ENCODE assay signal across 12 mouse cellular contexts in the genomic region with DNA sequence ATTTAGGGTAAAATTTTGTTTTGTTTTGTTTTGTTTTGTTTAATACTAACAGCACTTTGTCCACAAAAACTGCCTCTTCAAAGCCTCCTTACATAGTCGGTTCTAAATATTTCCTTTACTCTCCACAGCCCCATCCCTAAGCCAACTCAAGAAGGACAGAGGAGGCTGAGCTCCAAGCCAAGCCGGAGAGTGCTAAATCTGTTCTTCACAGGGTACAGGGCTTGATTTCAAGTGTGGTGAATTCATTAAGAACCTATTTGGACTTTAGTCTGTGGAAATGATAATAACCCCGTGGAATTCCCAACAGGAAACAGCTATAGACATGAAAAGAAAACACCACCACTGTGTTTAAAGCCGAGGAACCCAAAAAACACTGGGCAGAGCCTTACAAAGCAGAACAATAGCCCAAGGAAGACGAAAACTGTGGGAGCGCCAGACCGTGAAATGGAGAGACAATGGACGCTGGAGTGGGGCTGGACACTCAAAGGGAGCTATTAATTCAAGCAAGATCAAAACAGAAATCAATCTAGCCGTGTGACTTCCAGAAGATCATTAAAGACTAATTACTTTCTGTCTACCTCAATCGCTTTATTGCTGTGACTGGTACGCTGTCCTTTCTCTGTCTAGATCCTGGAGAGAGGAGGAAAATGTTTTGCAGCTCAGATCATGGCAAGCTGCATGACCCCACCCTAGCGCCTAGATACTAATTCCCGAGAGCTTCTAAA.
A peak's percentile ranks its signal among the peaks of the same experiment; 100 is the strongest.
DNase-seq lines count a peak whose midpoint lies in the region; ATAC-seq and TF ChIP-seq lines count a peak whose summit lies in the region.
"Had no signal": no experiment of that assay in that cellular context is flagged by ENCODE, and none has a peak within 500 bp of the region (broad histone marks: within the 10 kb centered on the region; RNA-seq: fewer than 3 reads in every experiment).

No protein-coding gene starts in this region.

- H3K9me3 ChIP-seq in kidney, postnatal 0 days (replicated peaks; ENCODE audit: low read length), result no peaks in the 10 kb centered on the region
- H3K9me3 ChIP-seq in embryonic facial prominence, embryonic 14.5 days (ENCODE audit: control insufficient read depth, low read length), result no peaks in the 10 kb centered on the region
- H3K9me3 ChIP-seq in hindbrain, embryonic 16.5 days (ENCODE audit: control insufficient read depth, low read length), result no peaks in the 10 kb centered on the region
- no peaks in the 10 kb centered on the region for H3K9me3 ChIP-seq in neural tube, embryonic 14.5 days (ENCODE audit: control insufficient read depth, low read length)
- H3K9me3 ChIP-seq: liver, embryonic 15.5 days; megakaryocyte, embryonic 14.5 days had no signal

- TF ChIP-seq CTCF in kidney, postnatal 0 days (IDR thresholded peaks at IDR 0.05; ENCODE audit: low read depth), result no peak

- DNase-seq in kidney, postnatal 0 days (ENCODE audit: low spot score), result peak; percentile 30
- no peak for DNase-seq in kidney, adult 18-20 months
- peak; percentile 32 for DNase-seq in embryonic facial prominence, embryonic 14.5 days (ENCODE audit: low spot score)
- DNase-seq in spleen, postnatal 36 days (ENCODE audit: low spot score in 2 of 2), result no peak
- DNase-seq in spleen, adult 18-20 months, result no peak
- DNase-seq in spleen, adult 12 weeks (ENCODE audit: low spot score), result no peak

- ATAC-seq in kidney, postnatal 0 days (replicated peaks; ENCODE audit: low FRiP score, low read depth), result no peak
- ATAC-seq in embryonic facial prominence, embryonic 14.5 days (ENCODE audit: low read depth), result peak; percentile 57; the same call in 1 of the 2 replicates
- peak; percentile 95 for ATAC-seq in hindbrain, embryonic 16.5 days
- peak; percentile 91 for ATAC-seq in neural tube, embryonic 14.5 days (ENCODE audit: low read depth)
- ATAC-seq: intestine, embryonic 16.5 days had no signal

- no peaks in the 10 kb centered on the region for H3K27me3 ChIP-seq in kidney, postnatal 0 days (ENCODE audit: insufficient read depth, low read length)
- H3K27me3 ChIP-seq in embryonic facial prominence, embryonic 14.5 days (replicated peaks; ENCODE audit: control insufficient read depth, insufficient read depth, low read length), result no peaks in the 10 kb centered on the region
- H3K27me3 ChIP-seq in hindbrain, embryonic 16.5 days (replicated peaks; ENCODE audit: control insufficient read depth, insufficient read depth, low read length), result peaks cover 15% of the 10 kb centered on the region
- H3K27me3 ChIP-seq in neural tube, embryonic 14.5 days (ENCODE audit: control insufficient read depth, insufficient read depth, low read length), result peaks cover 17% of the 10 kb centered on the region; the same call in 1 of the 2 replicates
- H3K27me3 ChIP-seq: liver, embryonic 15.5 days; megakaryocyte, embryonic 14.5 days had no signal

- no peak overlapping the region for H3K27ac ChIP-seq in kidney, postnatal 0 days
- no peak overlapping the region for H3K27ac ChIP-seq in embryonic facial prominence, embryonic 14.5 days (replicated peaks; ENCODE audit: low read depth, low read length)
- no peak overlapping the region for H3K27ac ChIP-seq in hindbrain, embryonic 16.5 days (ENCODE audit: low read depth, low read length)
- no peak overlapping the region for H3K27ac ChIP-seq in neural tube, embryonic 14.5 days (ENCODE audit: low read depth, low read length)
- H3K27ac ChIP-seq: left cerebral cortex, adult 2 months; liver, embryonic 15.5 days had no signal

- H3K4me1 ChIP-seq in kidney, postnatal 0 days (replicated peaks; ENCODE audit: insufficient read depth, low read length), result peaks cover 3% of the 10 kb centered on the region; the same call in 1 of the 2 replicates
- no peaks in the 10 kb centered on the region for H3K4me1 ChIP-seq in embryonic facial prominence, embryonic 14.5 days (ENCODE audit: control insufficient read depth, insufficient read depth, low read length)
- peaks cover 6% of the 10 kb centered on the region; the same call in 1 of the 2 replicates for H3K4me1 ChIP-seq in hindbrain, embryonic 16.5 days (ENCODE audit: control insufficient read depth, insufficient read depth, low read depth, low read length)
- H3K4me1 ChIP-seq in neural tube, embryonic 14.5 days (ENCODE audit: control insufficient read depth, insufficient read depth, low read length), result no peaks in the 10 kb centered on the region
- H3K4me1 ChIP-seq: liver, embryonic 15.5 days; megakaryocyte, embryonic 14.5 days had no signal

- peak overlapping the region; percentile 43 for H3K4me2 ChIP-seq in kidney, postnatal 0 days (ENCODE audit: low read length)
- H3K4me2 ChIP-seq in embryonic facial prominence, embryonic 14.5 days (ENCODE audit: low read depth, low read length), result no peak overlapping the region
- peak overlapping the region; percentile 51 for H3K4me2 ChIP-seq in hindbrain, embryonic 16.5 days (ENCODE audit: low read length)
- H3K4me2 ChIP-seq in neural tube, embryonic 14.5 days (ENCODE audit: low read depth, low read length), result peak overlapping the region; percentile 29
- H3K4me2 ChIP-seq: liver, embryonic 15.5 days had no signal

- 25% methylated on average over 13 of the region's 13 CpGs for WGBS in kidney, postnatal 0 days
- WGBS in embryonic facial prominence, embryonic 14.5 days, result 32% methylated on average over 13 of the region's 13 CpGs
- 8% methylated on average over 13 of the region's 13 CpGs for WGBS in hindbrain, embryonic 16.5 days
- 7% methylated on average over 13 of the region's 13 CpGs for WGBS in neural tube, embryonic 14.5 days

- H3K9ac ChIP-seq in kidney, postnatal 0 days (ENCODE audit: low read depth, low read length), result no peak overlapping the region
- no peak overlapping the region for H3K9ac ChIP-seq in embryonic facial prominence, embryonic 14.5 days (ENCODE audit: low read depth, low read length)
- H3K9ac ChIP-seq in hindbrain, embryonic 16.5 days (ENCODE audit: low read depth, low read length), result no peak overlapping the region
- no peak overlapping the region for H3K9ac ChIP-seq in neural tube, embryonic 14.5 days (replicated peaks; ENCODE audit: low read depth, low read length)
- H3K9ac ChIP-seq: liver, embryonic 15.5 days had no signal

- H3K4me3 ChIP-seq in kidney, postnatal 0 days (replicated peaks; ENCODE audit: low read depth, low read length), result no peak overlapping the region
- H3K4me3 ChIP-seq in embryonic facial prominence, embryonic 14.5 days (ENCODE audit: low read depth, low read length), result no peak overlapping the region
- H3K4me3 ChIP-seq in hindbrain, embryonic 16.5 days (ENCODE audit: low read length), result peak overlapping the region; percentile 19
- H3K4me3 ChIP-seq in neural tube, embryonic 14.5 days (ENCODE audit: low read depth, low read length), result no peak overlapping the region
- H3K4me3 ChIP-seq: left cerebral cortex, adult 2 months; liver, embryonic 15.5 days; megakaryocyte, embryonic 14.5 days had no signal

- no peaks in the 10 kb centered on the region for H3K36me3 ChIP-seq in kidney, postnatal 0 days (ENCODE audit: insufficient read depth, low read length)
- no peaks in the 10 kb centered on the region for H3K36me3 ChIP-seq in embryonic facial prominence, embryonic 14.5 days (ENCODE audit: control insufficient read depth, insufficient read depth, low read length)
- H3K36me3 ChIP-seq in hindbrain, embryonic 16.5 days (ENCODE audit: control insufficient read depth, insufficient read depth, low read length), result no peaks in the 10 kb centered on the region
- H3K36me3 ChIP-seq in neural tube, embryonic 14.5 days (ENCODE audit: control insufficient read depth, insufficient read depth, low read length), result no peaks in the 10 kb centered on the region
- H3K36me3 ChIP-seq: liver, embryonic 15.5 days had no signal

Comparison
In these comparisons a context has a peak if more than half of its experiments do, and no peak if none do; other contexts are left out.
1. DNase-seq: peak in kidney, postnatal 0 days (single experiment) and embryonic facial prominence, embryonic 14.5 days (single experiment); none in kidney, adult 18-20 months (single experiment), spleen, postnatal 36 days (0 of 2), spleen, adult 18-20 months (0 of 2) and spleen, adult 12 weeks (single experiment).